Mouse (Mus musculus): ENCODE data around the gene Smyd2. TPM values are rescaled to one million over a fixed set of nuclear protein-coding genes. Genes with fewer than 3 reads are reported as not detected.

The Smyd2 gene
- polyA plus RNA-seq, 1 experiment from 2014 or later: 98.4 TPM

Other genes starting within 250 kb of the Smyd2 start
- gene Cenpf, start 234.3 kb downstream of the Smyd2 start, polyA plus RNA-seq (2015; fragmentation: Nextera tagmentation; extraction: Ambion mirVana): 102 and 103 TPM in 2 replicates
- gene Ptpn14, start 194.1 kb downstream of the Smyd2 start, polyA plus RNA-seq (2015; fragmentation: Nextera tagmentation; extraction: Ambion mirVana): 13.9 and 14.0 TPM in 2 replicates
- gene Prox1, start 248.4 kb upstream of the Smyd2 start, polyA plus RNA-seq (2015; fragmentation: Nextera tagmentation; extraction: Ambion mirVana): 1.3 and 1.7 TPM in 2 replicates